Mouse (Mus musculus) CH12.LX (cell line): ENCODE results near the gene Tmem138. TPM values are rescaled to one million over a fixed set of nuclear protein-coding genes. Genes with fewer than 3 reads are reported as not detected.

Experiments used
- DNase-seq: peaks from one replicate; pipeline ENCODE4 v3.0.0-alpha.2; 2013; ENCODE audit errors: extremely low read depth
- H3K27ac ChIP-seq: 2 replicates; pipeline ENCODE4 v1.5.1; 2012; ENCODE audit warnings: low read depth, mild to moderate bottlenecking, control low read depth, moderate library complexity; ENCODE audit not compliant: insufficient read depth
- H3K27me3 ChIP-seq: replicated peaks from 2 replicates; pipeline ENCODE3; 2012; ENCODE audit warnings: inconsistent platforms
- H3K36me3 ChIP-seq, 2 experiments: replicated peaks in 1 of 2; 2 replicates each; pipeline versions ENCODE3 to v1.6.1; 2012; ENCODE audit warnings: inconsistent platforms in 1 of 2, low read length in 1 of 2, mild to moderate bottlenecking in 1 of 2, mixed read lengths in 1 of 2, moderate library complexity in 1 of 2; ENCODE audit not compliant: control insufficient read depth in 1 of 2, insufficient read depth in 1 of 2
- H3K4me1 ChIP-seq, 2 experiments: 2 replicates each; pipeline ENCODE4 v1.6.1; 2012; ENCODE audit warnings: inconsistent platforms in 1 of 2, moderate library complexity in 1 of 2; ENCODE audit not compliant: insufficient read depth in 2 of 2, control insufficient read depth in 1 of 2
- H3K4me2 ChIP-seq: 2 replicates; pipeline ENCODE4 v1.6.1; 2012; ENCODE audit warnings: low read depth, mild to moderate bottlenecking, control low read depth; ENCODE audit not compliant: poor library complexity, insufficient read depth, severe bottlenecking
- H3K4me3 ChIP-seq, 3 experiments: fragments of 150-350 bp in 1 of 3; sonication (generic) in 1 of 3; replicated peaks in 1 of 3; 2 replicates each; pipeline versions ENCODE3 to v1.5.1; 2011 to 2012; ENCODE audit warnings: low read depth in 2 of 3, low read length in 2 of 3, mild to moderate bottlenecking in 2 of 3, moderate library complexity in 2 of 3, control low read depth in 1 of 3, improper control_type of control experiment in 1 of 3, inconsistent platforms in 1 of 3, mixed read lengths in 1 of 3; ENCODE audit not compliant: poor library complexity in 1 of 3
- H3K79me2 ChIP-seq: replicated peaks from 2 replicates; pipeline ENCODE4 v1.6.1; 2012; ENCODE audit warnings: mild to moderate bottlenecking, moderate library complexity; ENCODE audit not compliant: control insufficient read depth, poor library complexity, insufficient read depth, severe bottlenecking; ENCODE audit errors: extremely low read depth
- H3K9ac ChIP-seq: 2 replicates; pipeline ENCODE4 v1.6.1; 2012; ENCODE audit warnings: low read depth, mild to moderate bottlenecking, control low read depth, moderate library complexity; ENCODE audit not compliant: insufficient read depth
- H3K9me3 ChIP-seq: replicated peaks from 2 replicates; pipeline ENCODE3; 2012; ENCODE audit warnings: low read length, inconsistent platforms, mixed read lengths
- EP300 ChIP-seq: IDR thresholded peaks from 2 replicates; pipeline ENCODE4 v1.6.1; 2011; ENCODE audit warnings: low read length, improper control_type of control experiment
- GABPA ChIP-seq: IDR thresholded peaks from 2 replicates; pipeline ENCODE4 v1.6.1; 2012; ENCODE audit warnings: low read depth, low read length, improper control_type of control experiment, inconsistent platforms; ENCODE audit not compliant: insufficient replicate concordance
- IRF4 ChIP-seq: IDR thresholded peaks from 2 replicates; pipeline ENCODE4 v1.6.1; 2014; ENCODE audit warnings: low read depth, mild to moderate bottlenecking, inconsistent platforms, low read length, improper control_type of control experiment
- MAFK ChIP-seq: IDR thresholded peaks from 2 replicates; pipeline ENCODE4 v1.6.1; 2011; ENCODE audit warnings: low read length, improper control_type of control experiment; ENCODE audit not compliant: insufficient replicate concordance
- MAZ ChIP-seq: IDR thresholded peaks from 2 replicates; pipeline ENCODE4 v1.6.1; 2012; ENCODE audit warnings: low read depth, mild to moderate bottlenecking, inconsistent platforms, low read length, improper control_type of control experiment, moderate library complexity
- RCOR1 ChIP-seq: conservative IDR thresholded peaks from 2 replicates; pipeline ENCODE4 v1.6.1; 2012; ENCODE audit warnings: low read depth, mild to moderate bottlenecking, inconsistent platforms, low read length, improper control_type of control experiment
- SIN3A ChIP-seq: IDR thresholded peaks from 2 replicates; pipeline ENCODE4 v1.6.1; 2012; ENCODE audit warnings: low read length, improper control_type of control experiment, inconsistent platforms
- TCF12 ChIP-seq: IDR thresholded peaks from 2 replicates; pipeline ENCODE4 v1.6.1; 2014; ENCODE audit warnings: low read depth, mild to moderate bottlenecking, inconsistent platforms, low read length, improper control_type of control experiment
- USF2 ChIP-seq: conservative IDR thresholded peaks from 2 replicates; pipeline ENCODE4 v1.6.1; 2011; ENCODE audit warnings: low read depth, low read length, improper control_type of control experiment
- ZKSCAN1 ChIP-seq: IDR thresholded peaks from 2 replicates; pipeline ENCODE4 v1.6.1; 2012; ENCODE audit warnings: low read depth, inconsistent platforms, low read length, improper control_type of control experiment, borderline replicate concordance
- dilution Hi-C: fragments of 300-500 bp; cut with MboI; formaldehyde crosslinking; loops from 2 replicates; pipeline ENCODE4 v1.14.3; 2020; ENCODE audit warnings: low sequenced_read_pairs; ENCODE audit not compliant: extremely low pct_unique_long_range_greater_than_20kb, extremely low pct_ligation_motif_present
- in situ Hi-C: fragments of 300-500 bp; cut with MboI; formaldehyde crosslinking; loops from 3 replicates; pipeline ENCODE4 v1.14.3; 2019; ENCODE audit warnings: low sequenced_read_pairs, low pct_ligation_motif_present, low pct_unique_long_range_greater_than_20kb, mixed read lengths
- polyA plus RNA-seq: library from polyadenylated mRNA; unstranded; fragments of >175 nt; gene quantifications from 2 replicates; pipeline ENCODE4 v1.2.1, GENCODE M21; 2012; ENCODE audit warnings: low read depth; ENCODE audit not compliant: insufficient read length
- total RNA-seq, 2 experiments: library from RNA; depleted of rRNA; stranded (reverse); fragments of 300-350 nt in 1 of 2; fragments of >200 nt in 1 of 2; gene quantifications; 2 replicates each; pipeline ENCODE4 v1.2.3; 2012 to 2014

The Tmem138 gene
- total and polyA plus RNA-seq, 3 experiments = 14.0 to 30.9 (median 14.7) TPM

GRCm38 (mm10) chr19:10521926-10522325 lies 55.2 kb downstream of the Tmem138 start:
- Histone ChIP-seq H3K27ac (no peak overlapping the region), H3K9ac (no peak overlapping the region), H3K4me3 (no peak overlapping the region), H3K4me1 (peaks cover 7 to 71% of the 10 kb centered on the region in 2 experiments), H3K27me3 (no peaks in the 10 kb centered on the region), H3K79me2 (peaks cover 47% of the 10 kb centered on the region), H3K36me3 (peaks cover 9 to 20% of the 10 kb centered on the region in 2 experiments), H3K9me3 (no peaks in the 10 kb centered on the region), H3K4me2 (no peak overlapping the region)
- peak; percentile 51 for DNase-seq
- in situ Hi-C loops = no loop called here
- dilution Hi-C loops = no loop called here
- TF ChIP-seq ZKSCAN1 = no peak
- no peak for TF ChIP-seq IRF4
- TF ChIP-seq GABPA = no peak
- no peak for TF ChIP-seq RCOR1
- TF ChIP-seq MAFK = no peak
- TF ChIP-seq USF2 = no peak
- no peak for TF ChIP-seq EP300
- TF ChIP-seq SIN3A = no peak
- TF ChIP-seq MAZ = no peak
- TF ChIP-seq TCF12 = no peak

Other genes with a start within 250 kb of the Tmem138 start
- not detected in 2 replicates for gene Syt7, start 188.3 kb downstream of the Tmem138 start, total RNA-seq (2012; rRNA removed)
- not detected in 2 replicates for gene Syt7, start 188.3 kb downstream of the Tmem138 start, total RNA-seq (2014; rRNA removed)
- not detected in 2 replicates for gene Syt7, start 188.3 kb downstream of the Tmem138 start, polyA plus RNA-seq
- not detected in 2 replicates for gene Lrrc10b, start 119.9 kb downstream of the Tmem138 start, total RNA-seq (2012; rRNA removed)
- gene Lrrc10b, start 119.9 kb downstream of the Tmem138 start, total RNA-seq (2014; rRNA removed) = not detected in 2 replicates
- gene Lrrc10b, start 119.9 kb downstream of the Tmem138 start, polyA plus RNA-seq = not detected in 2 replicates
- 0.13 TPM in 1 of 2 replicates, not detected in the other for gene Ppp1r32, start 94.4 kb downstream of the Tmem138 start, total RNA-seq (2012; rRNA removed)
- gene Ppp1r32, start 94.4 kb downstream of the Tmem138 start, total RNA-seq (2014; rRNA removed) = 0.18 TPM in 1 of 2 replicates, not detected in the other
- 0.25 and 0.49 TPM in 2 replicates for gene Ppp1r32, start 94.4 kb downstream of the Tmem138 start, polyA plus RNA-seq
- gene Cpsf7, start 52.1 kb downstream of the Tmem138 start, total RNA-seq (2012; rRNA removed) = 25.6 and 29.3 TPM in 2 replicates
- gene Cpsf7, start 52.1 kb downstream of the Tmem138 start, total RNA-seq (2014; rRNA removed) = 28.8 and 30.8 TPM in 2 replicates
- 47.8 and 48.8 TPM in 2 replicates for gene Cpsf7, start 52.1 kb downstream of the Tmem138 start, polyA plus RNA-seq
- 31.7 and 35.7 TPM in 2 replicates for gene Sdhaf2, start 51.2 kb downstream of the Tmem138 start, total RNA-seq (2012; rRNA removed)
- gene Sdhaf2, start 51.2 kb downstream of the Tmem138 start, total RNA-seq (2014; rRNA removed) = 85.6 and 96.0 TPM in 2 replicates
- gene Sdhaf2, start 51.2 kb downstream of the Tmem138 start, polyA plus RNA-seq = 54.6 and 57.3 TPM in 2 replicates
- gene Tmem216, start 21.1 kb downstream of the Tmem138 start, total RNA-seq (2012; rRNA removed) = 24.0 and 28.1 TPM in 2 replicates
- 25.7 and 31.8 TPM in 2 replicates for gene Tmem216, start 21.1 kb downstream of the Tmem138 start, total RNA-seq (2014; rRNA removed)
- 19.9 and 23.7 TPM in 2 replicates for gene Tmem216, start 21.1 kb downstream of the Tmem138 start, polyA plus RNA-seq
- 137 and 161 TPM in 2 replicates for gene Cyb561a3, start 190 bp downstream of the Tmem138 start, total RNA-seq (2012; rRNA removed)
- gene Cyb561a3, start 190 bp downstream of the Tmem138 start, total RNA-seq (2014; rRNA removed) = 180 and 211 TPM in 2 replicates
- 301 and 327 TPM in 2 replicates for gene Cyb561a3, start 190 bp downstream of the Tmem138 start, polyA plus RNA-seq
- gene Ddb1, start 28.0 kb upstream of the Tmem138 start, total RNA-seq (2012; rRNA removed) = 319 and 365 TPM in 2 replicates
- gene Ddb1, start 28.0 kb upstream of the Tmem138 start, total RNA-seq (2014; rRNA removed) = 299 and 311 TPM in 2 replicates
- 406 and 451 TPM in 2 replicates for gene Ddb1, start 28.0 kb upstream of the Tmem138 start, polyA plus RNA-seq
- 10.0 and 11.0 TPM in 2 replicates for gene Tkfc, start 28.3 kb upstream of the Tmem138 start, total RNA-seq (2012; rRNA removed)
- 2.4 TPM in 2 replicates for gene Tkfc, start 28.3 kb upstream of the Tmem138 start, total RNA-seq (2014; rRNA removed)
- gene Tkfc, start 28.3 kb upstream of the Tmem138 start, polyA plus RNA-seq = 14.9 and 15.0 TPM in 2 replicates
- 0.13 and 0.21 TPM in 2 replicates for gene Vwce, start 56.9 kb upstream of the Tmem138 start, total RNA-seq (2012; rRNA removed)
- 0.04 TPM in 1 of 2 replicates, not detected in the other for gene Vwce, start 56.9 kb upstream of the Tmem138 start, total RNA-seq (2014; rRNA removed)
- 1.0 and 1.3 TPM in 2 replicates for gene Vwce, start 56.9 kb upstream of the Tmem138 start, polyA plus RNA-seq
- 0.08 TPM in 1 of 2 replicates, not detected in the other for gene Pga5, start 100.7 kb upstream of the Tmem138 start, total RNA-seq (2012; rRNA removed)
- not detected in 2 replicates for gene Pga5, start 100.7 kb upstream of the Tmem138 start, total RNA-seq (2014; rRNA removed)
- gene Pga5, start 100.7 kb upstream of the Tmem138 start, polyA plus RNA-seq = not detected in 2 replicates
- gene Vps37c, start 111.4 kb upstream of the Tmem138 start, total RNA-seq (2012; rRNA removed) = 9.5 and 10.8 TPM in 2 replicates
- gene Vps37c, start 111.4 kb upstream of the Tmem138 start, total RNA-seq (2014; rRNA removed) = 4.9 and 6.2 TPM in 2 replicates
- gene Vps37c, start 111.4 kb upstream of the Tmem138 start, polyA plus RNA-seq = 13.0 and 13.4 TPM in 2 replicates
- gene Cd5, start 161.6 kb upstream of the Tmem138 start, total RNA-seq (2012; rRNA removed) = 8.7 and 9.9 TPM in 2 replicates
- 17.7 and 20.7 TPM in 2 replicates for gene Cd5, start 161.6 kb upstream of the Tmem138 start, total RNA-seq (2014; rRNA removed)
- 46.8 and 51.4 TPM in 2 replicates for gene Cd5, start 161.6 kb upstream of the Tmem138 start, polyA plus RNA-seq